Mouse (Mus musculus) erythroblast, embryonic 14.5 days (primary cell): Measurements from ENCODE around the gene Kirrel. TPM values are rescaled to one million over a fixed set of nuclear protein-coding genes. Genes with fewer than 3 reads are reported as not detected.

Experiments used
- H3K27me3 ChIP-seq: 2 replicates; pipeline ENCODE4 v1.6.1; 2012; ENCODE audit warnings: inconsistent platforms; ENCODE audit not compliant: control insufficient read depth
- H3K36me3 ChIP-seq: 2 replicates; pipeline ENCODE4 v1.6.1; 2012; ENCODE audit warnings: mild to moderate bottlenecking, inconsistent platforms; ENCODE audit not compliant: control insufficient read depth
- H3K4me1 ChIP-seq: 2 replicates; pipeline ENCODE4 v1.6.1; 2012; ENCODE audit warnings: inconsistent platforms; ENCODE audit not compliant: control insufficient read depth
- H3K4me3 ChIP-seq: replicated peaks from 2 replicates; pipeline ENCODE3; 2012; ENCODE audit warnings: moderate library complexity, mild to moderate bottlenecking, inconsistent platforms
- H3K9me3 ChIP-seq: 2 replicates; pipeline ENCODE4 v1.6.1; 2012; ENCODE audit warnings: low read length, inconsistent platforms, mixed read lengths; ENCODE audit not compliant: control insufficient read depth
- GATA1 ChIP-seq: IDR thresholded peaks from 2 replicates; pipeline ENCODE4 v1.6.1; 2012; ENCODE audit warnings: low read length, inconsistent platforms, mixed read lengths
- TAL1 ChIP-seq: IDR thresholded peaks from 3 replicates; pipeline ENCODE4 v1.6.1; 2012; ENCODE audit warnings: low read length, inconsistent platforms, mixed read lengths
- polyA plus RNA-seq: library from polyadenylated mRNA; stranded (reverse); fragments of >175 nt; gene quantifications from 2 replicates; pipeline ENCODE4 v1.2.3, GENCODE M21; 2012

Gene Kirrel
- polyA plus RNA-seq, 1 experiment: not detected

DNA sequence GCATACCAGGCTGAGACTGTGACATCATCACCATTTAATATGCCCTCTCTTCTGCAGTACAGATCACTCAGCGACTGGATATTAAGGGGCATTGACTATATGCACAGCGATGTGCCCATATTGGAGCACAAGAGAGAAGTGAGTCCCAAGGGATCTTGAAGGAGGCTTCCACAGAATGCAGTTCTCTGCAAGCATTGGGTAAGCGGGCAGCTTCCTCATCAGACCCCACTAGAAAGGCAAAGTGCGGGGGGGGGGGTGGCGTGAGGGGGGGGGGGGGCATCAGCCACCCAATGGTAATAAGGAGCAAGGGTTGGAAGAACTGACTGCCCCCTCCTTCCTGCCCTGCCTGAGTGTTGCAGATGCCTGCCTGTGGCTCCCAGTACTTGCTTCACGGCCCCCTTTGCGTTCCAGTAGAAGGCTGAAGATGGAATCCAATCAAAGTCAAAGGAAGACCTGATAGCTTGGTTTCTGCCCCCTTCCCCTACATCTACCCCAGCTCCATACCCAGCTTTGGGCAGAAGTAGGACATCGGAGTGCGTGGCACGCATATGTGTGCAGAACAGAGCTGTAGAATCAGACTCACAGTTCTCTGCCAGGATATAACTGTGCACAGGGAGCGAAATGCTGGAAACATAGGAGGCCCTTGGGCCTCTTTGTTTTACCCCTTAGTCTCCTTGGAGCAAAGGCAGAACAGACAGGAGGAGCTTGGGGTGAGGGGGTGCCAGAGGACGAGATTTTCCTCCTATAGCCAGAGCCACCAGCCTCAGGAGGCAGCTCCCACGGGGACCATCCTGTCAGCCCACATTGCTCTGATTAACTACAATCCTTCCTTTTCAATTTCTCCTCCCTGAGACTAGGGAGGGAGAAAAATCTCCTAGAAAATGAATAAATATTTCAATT lies 3.1 kb downstream of the Kirrel start:
- peaks cover 54% of the 10 kb centered on the region for H3K27me3 ChIP-seq
- H3K4me1 ChIP-seq: peaks cover 3% of the 10 kb centered on the region; the same call in 1 of the 2 replicates
- H3K4me3 ChIP-seq: no peak overlapping the region
- H3K36me3 ChIP-seq: no peaks in the 10 kb centered on the region
- no peaks in the 10 kb centered on the region for H3K9me3 ChIP-seq
- TF ChIP-seq GATA1: no peak
- no peak for TF ChIP-seq TAL1

DNA sequence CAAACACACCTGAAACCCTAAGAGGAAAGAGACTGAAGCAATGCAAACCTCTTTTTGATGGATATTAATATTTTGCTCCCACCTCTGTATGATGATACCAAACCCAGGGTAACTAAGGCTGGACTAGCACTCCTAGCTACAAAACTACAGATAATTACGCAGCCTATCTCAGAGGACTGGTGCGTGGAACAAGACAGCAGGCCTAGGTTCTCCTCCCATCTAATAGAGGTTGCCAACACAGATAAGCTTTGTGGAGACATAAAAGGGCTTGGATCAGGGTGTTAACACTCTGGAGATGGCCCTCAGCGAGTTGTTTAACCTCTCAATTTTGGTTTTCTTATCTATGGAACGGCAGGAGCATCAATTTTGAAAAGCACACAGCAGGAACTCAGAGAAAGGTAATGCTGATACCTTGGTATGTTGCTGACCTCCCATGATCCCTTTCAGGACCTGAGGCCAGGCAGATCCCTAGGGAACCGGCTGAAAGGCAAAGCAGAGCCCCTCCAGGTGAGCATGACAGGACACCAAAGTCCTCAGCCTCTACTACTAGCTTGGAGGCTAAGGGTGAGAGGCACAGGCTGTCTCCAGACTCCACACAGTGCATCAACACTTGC lies 5.0 kb downstream of the Kirrel start:
- no peaks in the 10 kb centered on the region for H3K36me3 ChIP-seq
- no peaks in the 10 kb centered on the region for H3K9me3 ChIP-seq
- H3K27me3 ChIP-seq: peaks cover 35% of the 10 kb centered on the region
- H3K4me3 ChIP-seq: no peak overlapping the region
- peaks cover 3% of the 10 kb centered on the region; the same call in 1 of the 2 replicates for H3K4me1 ChIP-seq
- TF ChIP-seq GATA1: no peak
- TF ChIP-seq TAL1: no peak

DNA sequence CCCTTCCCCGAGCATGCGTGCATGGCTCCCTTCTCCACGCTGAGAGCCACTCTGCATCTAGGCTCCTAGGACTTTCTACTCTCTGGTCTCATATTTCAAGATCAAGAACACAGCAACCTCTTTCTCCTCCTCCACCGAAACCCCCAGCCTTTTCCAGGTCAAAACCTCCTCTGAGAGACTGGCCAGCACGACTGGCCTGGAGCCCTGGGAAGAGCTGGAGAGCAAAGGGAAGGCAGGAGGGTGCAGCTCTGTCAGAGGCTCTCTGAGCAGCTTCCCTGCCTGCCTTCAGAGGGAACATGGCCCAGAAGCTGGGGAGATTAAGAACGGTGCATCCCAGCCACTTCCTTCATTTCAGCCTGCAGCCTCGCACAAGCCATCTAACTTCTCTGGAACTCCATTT lies 5.8 kb downstream of the Kirrel start:
- peaks cover 28% of the 10 kb centered on the region for H3K27me3 ChIP-seq
- H3K9me3 ChIP-seq: no peaks in the 10 kb centered on the region
- H3K4me3 ChIP-seq: no peak overlapping the region
- no peak for TF ChIP-seq GATA1
- no peak for TF ChIP-seq TAL1
- no peaks in the 10 kb centered on the region for H3K36me3 ChIP-seq
- H3K4me1 ChIP-seq: peaks cover 3% of the 10 kb centered on the region; the same call in 1 of the 2 replicates

DNA sequence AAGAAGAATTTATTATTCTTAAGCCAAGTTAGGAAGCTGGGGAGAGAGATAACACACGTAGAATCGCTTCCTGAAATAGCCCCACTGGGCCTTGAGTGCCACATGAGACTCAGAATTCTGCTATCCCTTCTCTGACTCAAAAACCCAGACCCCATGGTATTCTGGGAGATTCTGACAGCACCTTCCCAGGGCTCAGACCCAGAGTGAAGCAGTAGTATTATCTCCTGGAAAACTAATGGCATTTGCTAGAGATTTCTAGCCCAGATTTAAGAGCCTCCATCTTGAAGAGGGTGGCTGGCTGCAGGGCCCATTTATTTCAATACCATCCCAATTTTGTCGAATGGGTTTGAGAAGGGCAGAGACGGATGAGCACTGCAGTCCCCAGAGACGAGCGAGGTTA lies 6.9 kb downstream of the Kirrel start:
- Histone ChIP-seq H3K36me3 (no peaks in the 10 kb centered on the region), H3K4me3 (no peak overlapping the region), H3K27me3 (peaks cover 17% of the 10 kb centered on the region), H3K9me3 (no peaks in the 10 kb centered on the region), H3K4me1 (peaks cover 3% of the 10 kb centered on the region; the same call in 1 of the 2 replicates)
- TF ChIP-seq TAL1 (no peak), GATA1 (no peak)

DNA sequence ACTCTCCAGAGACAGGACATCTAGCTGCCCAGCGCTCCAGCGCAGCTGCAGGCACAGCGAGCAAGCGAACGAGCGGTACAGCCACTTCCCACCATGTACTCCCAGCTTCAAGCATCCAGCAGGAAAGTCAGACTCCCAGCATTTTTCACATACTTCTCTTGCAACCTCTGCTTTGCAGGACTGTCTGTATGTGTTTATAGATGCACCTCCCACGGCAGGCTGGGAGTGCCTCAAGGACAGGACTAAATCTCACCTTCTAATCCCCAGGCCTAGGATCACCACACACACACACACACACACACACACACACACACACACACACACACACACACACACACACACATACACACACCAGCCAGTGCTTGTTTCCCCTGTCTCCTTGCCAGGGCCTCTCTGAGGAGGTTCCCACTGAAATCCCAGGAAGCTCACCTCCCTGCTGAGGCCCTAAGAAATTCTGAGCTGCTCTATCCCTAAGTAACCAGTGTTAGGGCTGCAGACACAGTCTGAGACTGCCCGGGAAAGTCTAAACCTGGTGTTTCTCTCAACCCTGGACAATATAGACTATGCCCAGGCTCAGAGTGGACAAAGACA lies 9.2 kb downstream of the Kirrel start:
- Histone ChIP-seq H3K4me1 (peaks cover 2% of the 10 kb centered on the region; the same call in 1 of the 2 replicates), H3K36me3 (no peaks in the 10 kb centered on the region), H3K9me3 (no peaks in the 10 kb centered on the region), H3K4me3 (no peak overlapping the region), H3K27me3 (no peaks in the 10 kb centered on the region)
- TF ChIP-seq GATA1: no peak
- TF ChIP-seq TAL1: no peak

DNA sequence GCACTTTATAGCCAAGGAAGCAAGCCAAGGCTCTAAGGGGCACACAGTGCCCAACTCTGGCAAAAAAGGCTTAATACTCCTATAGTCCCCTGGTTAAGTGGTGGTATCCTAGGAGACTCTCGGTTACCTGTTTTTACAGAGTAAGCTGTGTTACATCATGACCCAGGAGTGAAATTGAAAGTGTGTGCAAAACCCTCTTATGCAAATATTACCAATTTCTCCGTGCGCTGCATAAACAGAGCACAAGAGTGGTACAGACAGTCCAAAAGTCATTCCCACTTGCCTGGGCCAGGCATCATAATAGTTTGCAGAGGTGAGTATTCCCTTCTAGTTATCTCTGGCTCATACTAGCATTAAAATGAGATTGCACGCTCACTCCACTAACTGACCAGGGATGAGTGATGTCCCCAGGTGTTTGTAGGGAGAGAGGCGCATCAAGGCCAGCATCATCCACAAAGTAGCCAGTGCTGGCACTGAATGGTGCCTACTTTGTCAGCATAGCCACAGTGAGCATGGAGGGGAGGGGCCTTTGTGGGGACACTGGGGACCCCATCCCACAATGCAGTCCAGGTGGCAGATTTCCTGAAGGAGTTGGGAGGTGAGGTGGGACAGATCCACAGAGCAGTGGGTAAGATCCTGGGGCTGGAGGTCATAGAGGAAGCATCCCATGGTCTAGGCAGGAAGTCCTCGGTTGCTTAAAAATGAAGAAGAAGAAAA lies 10.3 kb downstream of the Kirrel start:
- Histone ChIP-seq H3K4me1 (no peaks in the 10 kb centered on the region), H3K27me3 (no peaks in the 10 kb centered on the region), H3K36me3 (no peaks in the 10 kb centered on the region), H3K9me3 (no peaks in the 10 kb centered on the region), H3K4me3 (no peak overlapping the region)
- TF ChIP-seq GATA1 (no peak), TAL1 (no peak)

DNA sequence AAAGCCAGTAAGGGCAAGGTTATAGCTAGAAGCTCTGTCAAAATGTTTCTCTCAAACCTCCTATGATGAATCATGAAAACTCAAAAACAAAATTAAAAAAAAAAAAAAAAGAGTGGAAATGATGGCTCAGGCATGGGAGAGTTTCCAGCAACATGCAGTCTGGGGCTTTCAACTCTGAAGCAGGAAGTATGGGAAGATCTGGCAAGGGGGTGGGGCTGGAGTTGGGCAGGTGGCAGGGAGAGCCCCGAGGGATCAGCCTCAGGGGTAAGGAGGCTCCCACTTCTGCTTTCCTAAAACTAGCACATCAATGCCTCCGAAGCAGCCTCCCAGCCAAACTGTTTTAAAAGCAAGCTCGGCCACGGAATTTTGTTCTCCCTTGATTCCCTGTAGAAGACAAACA lies 11.4 kb downstream of the Kirrel start:
- Histone ChIP-seq H3K9me3 (no peaks in the 10 kb centered on the region), H3K36me3 (no peaks in the 10 kb centered on the region), H3K4me1 (no peaks in the 10 kb centered on the region), H3K27me3 (no peaks in the 10 kb centered on the region), H3K4me3 (no peak overlapping the region)
- TF ChIP-seq TAL1: no peak
- no peak for TF ChIP-seq GATA1

DNA sequence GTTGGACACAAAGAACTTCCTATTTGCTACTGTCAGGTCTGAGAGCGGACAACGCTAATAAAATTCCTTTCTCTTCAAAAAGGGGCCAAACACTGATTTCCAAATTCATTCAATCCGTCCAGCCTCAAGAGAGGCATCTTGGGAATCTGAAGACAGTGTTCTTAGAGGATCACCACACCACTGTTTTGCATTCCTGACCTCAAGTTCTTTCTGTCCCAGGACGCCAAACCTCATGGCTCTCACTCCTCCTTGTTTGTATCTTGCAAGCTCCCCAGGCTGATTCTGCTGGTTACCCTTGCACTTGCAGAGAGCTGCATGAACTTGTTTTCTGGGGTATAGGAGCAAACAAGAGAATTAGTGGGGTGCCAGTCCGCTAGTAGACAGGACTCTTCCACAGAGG lies 12.2 kb downstream of the Kirrel start:
- H3K36me3 ChIP-seq: no peaks in the 10 kb centered on the region
- no peaks in the 10 kb centered on the region for H3K9me3 ChIP-seq
- no peaks in the 10 kb centered on the region for H3K4me1 ChIP-seq
- TF ChIP-seq TAL1 (no peak), GATA1 (no peak)
- no peak overlapping the region for H3K4me3 ChIP-seq
- H3K27me3 ChIP-seq: no peaks in the 10 kb centered on the region
